Mouse (Mus musculus): ENCODE measurements at regions not wholly inside any gene's neighbourhood (a gene's known extent, or its start where the extent isn't known, plus 50 kb on each side); places are given as distances from the start of the nearest gene placed in this dataset.

DNA sequence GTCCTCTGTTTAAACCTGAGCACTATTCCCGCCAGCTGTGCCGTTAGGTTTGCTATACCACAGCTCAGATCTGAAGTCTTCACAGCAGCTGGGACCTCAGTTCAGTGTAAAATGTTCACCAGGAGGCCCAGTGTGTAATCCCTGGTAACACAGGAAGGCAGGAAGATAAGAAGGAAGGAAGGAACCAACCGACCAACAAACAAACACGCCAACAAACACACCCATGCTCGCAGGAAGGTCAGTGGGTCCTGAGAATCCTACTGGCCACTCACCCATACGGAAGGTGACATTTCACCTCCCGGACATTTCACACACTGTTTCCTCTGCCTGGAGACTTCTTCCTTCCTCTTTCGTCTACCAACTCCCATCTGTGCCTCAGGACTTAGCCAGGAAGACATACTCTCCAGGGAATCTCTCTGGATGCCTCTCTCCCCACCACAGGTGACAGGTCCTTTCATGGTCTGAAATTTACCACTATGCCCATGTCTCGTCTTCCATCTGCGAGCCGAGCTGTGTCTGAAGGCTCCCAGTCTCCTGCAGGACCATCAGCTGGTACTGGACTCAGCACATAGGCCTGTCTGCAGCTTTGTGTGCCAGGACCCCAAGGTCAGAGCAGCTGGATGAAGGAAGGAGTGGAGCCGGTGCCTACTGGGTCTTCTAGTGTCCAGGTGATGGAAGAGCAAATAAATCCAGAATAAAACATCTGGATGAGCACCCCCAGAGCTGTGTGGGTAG is 61.1 kb upstream of the Xpa start:
- DNase-seq (ENCODE audit: low read depth, low spot score), result no peak

DNA sequence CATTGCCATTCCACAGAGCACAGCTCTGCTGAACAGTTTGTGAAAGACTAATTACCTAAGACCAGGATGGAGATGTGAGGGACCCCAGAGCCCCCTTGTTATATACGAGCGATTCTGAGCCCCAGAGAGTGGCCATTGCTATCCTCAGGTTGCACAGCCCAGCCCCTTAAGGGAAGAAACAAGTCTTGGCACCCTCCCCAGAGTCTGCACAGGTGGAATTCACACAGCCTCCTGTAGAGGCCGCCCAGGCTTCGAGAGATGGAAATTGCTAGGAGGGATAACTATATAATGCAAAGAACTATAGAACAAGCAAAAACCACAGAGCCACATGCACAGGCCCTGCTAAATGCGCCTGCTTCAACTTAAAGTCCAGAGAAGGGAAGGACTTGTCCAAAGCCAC is 62.7 kb upstream of the Xpa start:
- no peak for DNase-seq (ENCODE audit: low read depth, low spot score)

DNA sequence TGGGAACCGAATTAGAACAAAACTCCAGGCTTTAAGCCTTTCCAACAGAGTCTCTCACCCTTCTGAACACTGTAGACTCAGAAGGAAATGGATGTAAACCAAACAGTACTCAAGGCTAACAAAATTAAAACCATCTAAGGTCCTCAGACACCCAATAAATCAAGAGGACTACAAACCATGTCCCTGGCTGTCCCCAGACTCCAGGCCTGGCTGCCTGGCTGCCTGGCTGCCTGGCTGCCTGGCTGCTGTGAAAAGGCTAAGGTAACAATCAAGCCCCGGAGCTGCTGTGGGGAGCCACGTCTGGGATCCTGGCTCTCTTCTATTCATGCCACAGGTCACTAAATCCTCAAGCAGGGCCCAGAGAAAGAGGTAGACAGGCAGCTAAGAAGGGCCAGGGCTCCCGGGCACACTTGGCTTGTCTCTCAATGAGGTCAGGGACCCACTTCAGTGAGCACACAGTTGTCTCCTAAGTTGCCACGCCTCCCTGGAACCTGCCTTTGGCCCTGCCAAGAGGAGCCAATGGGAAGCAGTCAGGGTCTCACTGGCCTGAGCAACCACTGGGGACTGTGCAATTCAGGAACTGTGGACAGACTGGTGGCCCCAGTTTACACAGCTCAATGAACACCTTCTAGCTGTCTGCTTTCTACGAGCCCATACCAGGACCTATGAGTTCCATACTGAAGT is 72.6 kb upstream of the Xpa start:
- no peak for DNase-seq (ENCODE audit: low read depth, low spot score)

DNA sequence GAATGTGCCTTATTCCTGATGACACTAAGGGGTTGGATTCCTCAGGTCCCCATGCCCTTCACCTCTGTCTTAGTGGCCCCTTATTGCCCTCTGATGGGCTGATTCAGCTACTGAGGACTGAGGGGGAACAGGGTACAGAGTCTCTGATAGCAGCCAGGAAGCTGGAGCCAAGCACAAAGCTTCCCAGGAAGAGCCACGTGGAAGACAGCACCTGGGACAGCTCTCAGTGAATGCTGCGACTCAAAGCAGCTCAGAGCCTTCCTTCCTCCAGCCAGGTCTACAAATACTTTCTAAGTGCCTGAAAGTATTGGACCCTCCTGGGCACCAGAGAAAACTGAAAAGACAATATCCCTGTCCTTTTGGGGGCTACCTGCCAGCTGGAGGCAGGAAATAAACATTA is 72.3 kb upstream of the Foxe1 start:
- DNase-seq (ENCODE audit: low read depth, low spot score), result peak; percentile 12

DNA sequence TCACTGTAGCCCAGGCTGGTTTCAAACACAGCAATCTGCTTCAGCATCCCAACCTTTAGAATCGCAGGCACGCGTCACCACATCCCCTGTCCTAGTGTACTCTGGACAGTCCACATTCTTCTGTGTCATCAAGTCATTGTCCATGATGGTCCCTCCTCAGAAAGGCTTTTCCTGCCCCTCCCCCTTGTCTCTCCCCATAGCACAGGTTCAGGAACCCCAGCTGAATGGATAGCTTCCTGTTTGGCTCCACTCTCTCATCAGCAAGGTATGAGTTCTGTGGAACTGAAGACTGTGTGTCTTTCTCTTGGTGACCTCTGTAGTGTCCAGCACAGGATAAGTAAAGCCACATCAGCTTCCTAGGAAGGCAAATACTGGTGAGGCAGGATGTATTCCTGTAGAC is 67.6 kb upstream of the Foxe1 start:
- no peak for DNase-seq (ENCODE audit: low read depth, low spot score)

DNA sequence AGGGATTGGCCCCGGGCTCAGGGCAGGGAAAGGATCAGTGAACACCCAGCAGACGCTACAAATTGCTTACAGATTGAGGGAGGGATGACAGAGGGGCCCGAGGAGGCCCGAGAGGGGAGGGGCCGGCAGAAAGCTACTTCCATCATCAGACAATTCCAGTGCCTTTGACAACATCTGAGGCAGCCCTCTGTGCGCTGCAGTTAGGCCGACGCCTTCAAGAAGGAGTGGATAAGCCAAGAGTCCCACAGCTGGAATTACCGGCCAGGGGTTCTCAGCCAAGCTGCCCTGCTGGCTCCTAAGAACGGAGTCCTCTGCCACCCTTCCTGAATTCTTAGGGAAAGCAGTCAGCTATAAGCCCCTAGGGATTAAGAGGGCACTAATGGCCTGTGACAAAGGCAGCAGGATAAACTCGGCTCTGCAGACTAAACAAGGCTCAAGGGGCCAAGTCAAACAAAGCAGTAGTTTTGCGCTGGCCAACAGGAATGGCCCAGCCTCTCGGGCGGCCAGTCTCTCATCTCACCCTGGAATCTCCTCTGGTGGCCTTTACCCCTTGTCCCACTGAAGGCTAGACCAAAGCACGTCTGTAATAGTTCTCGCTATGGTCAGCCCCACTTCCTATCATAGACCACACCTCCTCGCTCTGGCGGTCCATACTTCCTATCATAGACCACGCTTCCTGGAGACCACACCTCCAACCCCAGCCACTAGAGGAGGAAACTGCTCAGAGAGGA is 66.4 kb upstream of the Foxe1 start:
- DNase-seq (ENCODE audit: low read depth, low spot score), result peak; percentile 10

DNA sequence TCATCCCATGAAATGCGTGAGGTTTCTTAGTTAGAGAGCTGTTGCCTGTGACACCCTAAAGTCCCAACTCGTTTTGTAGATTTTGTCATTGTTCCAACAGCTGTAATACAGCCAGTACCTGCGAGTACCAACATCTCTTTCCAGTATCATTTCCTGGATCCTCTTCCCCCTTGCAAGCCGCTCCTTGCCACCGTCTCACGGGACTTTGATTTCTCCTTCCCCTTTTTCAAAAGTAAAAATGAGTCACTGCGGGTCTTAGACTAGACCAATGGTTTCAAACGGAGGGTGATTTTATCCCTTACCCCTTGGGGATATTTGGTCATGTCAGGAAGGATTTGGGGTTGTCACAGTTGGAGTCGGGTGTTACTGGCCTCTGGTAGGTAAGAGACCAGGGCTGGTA is 56.5 kb upstream of the Foxe1 start:
- no peak for DNase-seq (ENCODE audit: low read depth, low spot score)

DNA sequence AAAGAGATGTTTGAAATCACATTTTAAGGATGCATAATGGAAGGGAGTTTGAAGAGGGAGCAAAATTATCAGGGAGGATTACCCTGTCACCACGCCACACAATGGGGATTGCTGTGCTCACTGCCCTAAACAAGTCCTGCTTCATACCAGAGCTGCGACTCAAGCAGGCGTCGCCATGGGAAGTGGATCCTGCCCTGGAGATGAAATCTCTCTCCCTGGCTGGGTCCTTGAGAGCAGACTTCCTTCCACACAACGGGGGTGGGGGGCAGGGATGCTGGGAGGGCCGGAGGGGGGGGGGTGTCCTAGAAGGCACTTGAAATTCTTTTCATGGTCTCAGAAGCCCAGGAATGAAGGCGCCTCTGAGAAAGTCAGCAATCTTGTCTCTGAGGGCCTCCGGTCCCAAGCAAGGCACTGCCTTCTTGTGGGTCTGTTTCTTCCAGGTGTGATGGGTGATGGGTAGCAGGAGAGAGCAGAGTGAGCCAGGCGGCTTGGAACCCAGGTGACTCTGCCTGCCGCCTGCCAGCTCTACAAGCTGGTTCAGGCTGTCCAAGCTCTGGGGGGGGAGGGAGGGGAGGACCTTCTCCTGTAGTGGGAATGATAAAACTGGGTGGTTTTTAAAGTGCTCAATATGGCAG is 51.7 kb upstream of the Foxe1 start:
- DNase-seq (ENCODE audit: low read depth, low spot score), result no peak
